Mouse (Mus musculus) small intestine, adult 2 months (tissue): Measurements from ENCODE around the gene Sbf1.

ENCODE experiments used
- CTCF ChIP-seq: fragments of 200-500 bp; IDR thresholded peaks from 2 replicates; pipeline ENCODE4 v1.5.1; 2012; ENCODE audit warnings: low read depth, mild to moderate bottlenecking, control low read depth, inconsistent platforms, low read length, moderate library complexity, mixed read lengths; ENCODE audit not compliant: insufficient replicate concordance, insufficient read length; ENCODE audit errors: extremely low read depth
- POLR2A ChIP-seq: fragments of 200-500 bp; IDR thresholded peaks from 2 replicates; pipeline ENCODE4 v1.6.1; 2012; ENCODE audit warnings: low read depth, mild to moderate bottlenecking, control low read depth, inconsistent platforms, low read length, moderate library complexity

GRCm38 (mm10) chr15:89309962-89310498 is 5.1 kb downstream of the Sbf1 start:
- TF ChIP-seq POLR2A (no peak), CTCF (no peak)
